Mouse (Mus musculus): ENCODE data around the gene Rusc2.

DNA sequence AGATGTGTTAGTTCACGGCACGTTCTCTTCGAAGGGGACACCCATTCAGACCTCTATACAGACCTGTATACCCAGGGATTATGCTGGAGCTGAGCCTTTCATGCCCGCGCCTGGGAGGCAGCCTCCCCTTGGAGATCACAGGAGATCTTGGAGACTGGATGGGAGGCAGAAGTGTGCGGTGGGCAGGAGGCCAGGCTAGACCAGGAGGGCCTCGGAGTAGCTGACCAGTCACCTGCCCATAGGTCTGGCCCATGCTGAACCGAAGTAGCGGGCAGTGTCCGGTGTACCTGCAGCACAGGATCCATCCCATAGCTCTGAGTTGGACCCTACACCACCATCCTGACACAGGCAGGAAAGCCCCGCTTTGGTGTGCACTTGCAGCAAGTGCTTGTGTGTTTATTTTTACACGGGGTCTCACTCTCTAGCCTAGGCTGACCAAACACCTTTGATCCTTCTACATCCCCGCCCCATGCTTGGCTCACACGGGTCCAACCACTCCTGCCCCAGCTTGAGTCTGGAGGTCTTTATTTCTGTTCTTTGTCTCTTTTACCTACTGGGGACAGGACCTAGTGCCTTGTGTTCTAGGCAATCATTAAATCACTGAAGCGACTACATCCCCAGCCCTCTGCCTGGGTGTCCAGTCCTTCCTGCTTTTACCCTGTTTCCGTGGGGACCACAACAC is 46.5 kb downstream of the Rusc2 start:
- TF ChIP-seq CTCF (IDR thresholded peaks at IDR 0.05 in 2 of 3, conservative IDR thresholded peaks at IDR 0.05 in 1 of 3; ENCODE audit: control insufficient read depth in 1 of 3, insufficient read depth in 1 of 3, low read depth in 2 of 3, low read length in 3 of 3, poor library complexity in 1 of 3, severe bottlenecking in 1 of 3) (no peak), GABPA (IDR thresholded peaks at IDR 0.05; ENCODE audit: low read depth, low read length) (no peak), RAD21 (IDR thresholded peaks at IDR 0.05; ENCODE audit: low read depth, low read length) (no peak), ZNF384 (IDR thresholded peaks at IDR 0.05; ENCODE audit: low read depth, low read length) (no peak), MYC (IDR thresholded peaks at IDR 0.05; ENCODE audit: low read depth, low read length) (no peak), TCF12 (IDR thresholded peaks at IDR 0.05; ENCODE audit: low read depth, low read length) (no peak), CHD1 (IDR thresholded peaks at IDR 0.05; ENCODE audit: low read depth, low read length) (no peak), POLR2A (IDR thresholded peaks at IDR 0.05; ENCODE audit: control insufficient read depth in 1 of 2, insufficient read depth in 1 of 2, low read depth in 1 of 2, low read length in 2 of 2, poor library complexity in 1 of 2) (no peak), GATA1 (IDR thresholded peaks at IDR 0.05; ENCODE audit: low read depth, low read length) (no peak), BHLHE40 (IDR thresholded peaks at IDR 0.05; ENCODE audit: borderline replicate concordance, low read depth, low read length) (no peak), ZMIZ1 (IDR thresholded peaks at IDR 0.05; ENCODE audit: low read depth, low read length) (no peak)

All from MEL (cell line).